Mouse (Mus musculus) gastrocnemius, postnatal 4 days (tissue): ENCODE data around the gene Ivl. TPM values are rescaled to one million over a fixed set of nuclear protein-coding genes. Genes with fewer than 3 reads are reported as not detected.

Source experiments
- total RNA-seq, 2 experiments: library from RNA; stranded (reverse); gene quantifications; 2 replicates each; pipeline ENCODE4 v1.2.3; 2021

The Ivl gene
- total RNA-seq, 2 experiments from 2014 or later, result not detected

Other genes starting within 250 kb of the Ivl start
- not detected for gene Sprr2d, start 234.6 kb downstream of the Ivl start, total RNA-seq
- not detected for gene Sprr2e, start 221.6 kb downstream of the Ivl start, total RNA-seq
- gene Sprr2f, start 208.5 kb downstream of the Ivl start, total RNA-seq, result not detected
- not detected for gene Sprr2h, start 188.1 kb downstream of the Ivl start, total RNA-seq
- not detected for gene Sprr2i, start 165.7 kb downstream of the Ivl start, total RNA-seq
- gene Sprr2j-ps, start 155.7 kb downstream of the Ivl start, total RNA-seq, result not detected
- 1 to 10 TPM; 3.7 to 4.1 TPM for gene Gm9774, start 144.3 kb downstream of the Ivl start, total RNA-seq
- gene Sprr2k, start 141.2 kb downstream of the Ivl start, total RNA-seq, result not detected
- gene Sprr1b, start 134.9 kb downstream of the Ivl start, total RNA-seq, result not detected
- not detected for gene Sprr3, start 115.0 kb downstream of the Ivl start, total RNA-seq
- gene Sprr1a, start 87.8 kb downstream of the Ivl start, total RNA-seq, result not detected
- not detected for gene Sprr4, start 73.2 kb downstream of the Ivl start, total RNA-seq
- not detected for gene 2310046K23Rik, start 39.2 kb downstream of the Ivl start, total RNA-seq
- not detected for gene Smcp, start 15.3 kb upstream of the Ivl start, total RNA-seq
- gene 2210017I01Rik, start 33.8 kb upstream of the Ivl start, total RNA-seq, result not detected
- gene Lce6a, start 47.9 kb upstream of the Ivl start, total RNA-seq, result not detected
- not detected for gene Lce1a1, start 74.6 kb upstream of the Ivl start, total RNA-seq
- not detected for gene Lce1b, start 83.2 kb upstream of the Ivl start, total RNA-seq
- not detected for gene Lce1a2, start 96.6 kb upstream of the Ivl start, total RNA-seq
- under 1 TPM in 1 of 2 experiments, not detected in 1; 0.39 TPM for gene Lce1c, start 105.5 kb upstream of the Ivl start, total RNA-seq
- gene Lce1d, start 113.5 kb upstream of the Ivl start, total RNA-seq, result not detected
- not detected for gene Lce1e, start 135.3 kb upstream of the Ivl start, total RNA-seq
- gene Lce1f, start 146.6 kb upstream of the Ivl start, total RNA-seq, result not detected
- gene Gm38119, start 165.4 kb upstream of the Ivl start, total RNA-seq, result not detected
- gene Lce1g, start 178.6 kb upstream of the Ivl start, total RNA-seq, result not detected
- not detected for gene Lce1h, start 191.3 kb upstream of the Ivl start, total RNA-seq
- not detected for gene Lce1i, start 205.2 kb upstream of the Ivl start, total RNA-seq
- not detected for gene Lce1j, start 216.8 kb upstream of the Ivl start, total RNA-seq
- not detected for gene Lce1k, start 234.2 kb upstream of the Ivl start, total RNA-seq